In genomic region chr12:111270629-111271277, GRCm38 (mm10) we compare ENCODE assay signal across 10 mouse cellular contexts. TPM values are rescaled to one million over a fixed set of nuclear protein-coding genes. Genes with fewer than 3 reads are reported as not detected.
DNase-seq lines count a peak whose midpoint lies in the region; ATAC-seq and TF ChIP-seq lines count a peak whose summit lies in the region.
"Had no signal": no experiment of that assay in that cellular context is flagged by ENCODE, and none has a peak within 500 bp of the region (broad histone marks: within the 10 kb centered on the region; RNA-seq: fewer than 3 reads in every experiment).

TSS of gene Amn (plus strand) at chr12:111271095.

- peak within 1 kb of the TSS; percentile 16 for H3K4me2 ChIP-seq in heart, embryonic 12.5 days
- H3K4me2 ChIP-seq in neural tube, embryonic 14.5 days (ENCODE audit: low read depth, low read length) = no peak within 1 kb of the TSS
- H3K4me2 ChIP-seq in stomach, postnatal 0 days (replicated peaks; ENCODE audit: low read depth) = peak within 1 kb of the TSS; percentile 32

- H3K4me1 ChIP-seq in heart, embryonic 12.5 days (replicated peaks) = peaks cover 37% of the 10 kb centered on the region
- peaks cover 18% of the 10 kb centered on the region for H3K4me1 ChIP-seq in neural tube, embryonic 14.5 days (ENCODE audit: control insufficient read depth, insufficient read depth, low read length)
- H3K4me1 ChIP-seq in stomach, postnatal 0 days (replicated peaks; ENCODE audit: control insufficient read depth, insufficient read depth) = peaks cover 5% of the 10 kb centered on the region; the same call in 1 of the 2 replicates

- no peak within 1 kb of the TSS for H3K9ac ChIP-seq in heart, embryonic 12.5 days
- no peak within 1 kb of the TSS for H3K9ac ChIP-seq in neural tube, embryonic 14.5 days (replicated peaks; ENCODE audit: low read depth, low read length)
- H3K9ac ChIP-seq in stomach, postnatal 0 days (ENCODE audit: low read length) = no peak within 1 kb of the TSS

- no peak for TF ChIP-seq EP300 in stomach, postnatal 0 days (optimal IDR thresholded peaks at IDR 0.05)

- DNase-seq in heart, postnatal 36 days = no peak
- no peak for DNase-seq in neural tube, embryonic 10.5 days (ENCODE audit: extremely low spot score, low spot score)
- DNase-seq in kidney, postnatal 36 days = peak; percentile 88 to 91
- DNase-seq in stomach, postnatal 0 days (ENCODE audit: low spot score) = no peak
- DNase-seq in embryo, embryonic 10 days (ENCODE audit: low spot score) = no peak
- no peak for DNase-seq in right cerebral cortex, adult 2 months (ENCODE audit: low spot score in 2 of 2)
- DNase-seq: adrenal gland, adult 8-10 months; cerebellum, postnatal 25 days had no signal

- ATAC-seq in heart, embryonic 12.5 days (ENCODE audit: insufficient number of reproducible peaks, low FRiP score) = no peak
- ATAC-seq in neural tube, embryonic 14.5 days (ENCODE audit: low read depth) = no peak
- ATAC-seq in stomach, postnatal 0 days (ENCODE audit: low FRiP score, low TSS enrichment) = no peak

- H3K27me3 ChIP-seq in heart, embryonic 12.5 days (replicated peaks) = peaks cover 85% of the 10 kb centered on the region
- H3K27me3 ChIP-seq in neural tube, embryonic 14.5 days (ENCODE audit: control insufficient read depth, insufficient read depth, low read length) = peaks cover 52% of the 10 kb centered on the region
- H3K27me3 ChIP-seq in stomach, postnatal 0 days (ENCODE audit: control insufficient read depth, insufficient read depth, low read length) = peaks cover 22% of the 10 kb centered on the region

- intact Hi-C loops in heart, postnatal 36 days (cut with DNase I) = no loop called here

- 22% methylated on average over 25 of the region's 25 CpGs for WGBS in heart, embryonic 12.5 days
- WGBS in neural tube, embryonic 14.5 days = 40% methylated on average over 25 of the region's 25 CpGs
- WGBS in stomach, postnatal 0 days = 28% methylated on average over 25 of the region's 25 CpGs

- no peak within 1 kb of the TSS for H3K27ac ChIP-seq in heart, embryonic 12.5 days (ENCODE audit: poor library complexity, severe bottlenecking)
- H3K27ac ChIP-seq in neural tube, embryonic 14.5 days (ENCODE audit: low read depth, low read length) = no peak within 1 kb of the TSS
- no peak within 1 kb of the TSS for H3K27ac ChIP-seq in stomach, postnatal 0 days (replicated peaks)

- no peak for TF ChIP-seq CTCF in stomach, postnatal 0 days (IDR thresholded peaks at IDR 0.05; ENCODE audit: low read depth)

- no peaks in the 10 kb centered on the region for H3K36me3 ChIP-seq in heart, embryonic 12.5 days
- no peaks in the 10 kb centered on the region for H3K36me3 ChIP-seq in neural tube, embryonic 14.5 days (ENCODE audit: control insufficient read depth, insufficient read depth, low read length)
- no peaks in the 10 kb centered on the region for H3K36me3 ChIP-seq in stomach, postnatal 0 days (ENCODE audit: control insufficient read depth, insufficient read depth, low read length)

- H3K4me3 ChIP-seq in heart, embryonic 12.5 days = peak within 1 kb of the TSS; percentile 18
- H3K4me3 ChIP-seq in neural tube, embryonic 14.5 days (ENCODE audit: low read depth, low read length) = no peak within 1 kb of the TSS
- no peak within 1 kb of the TSS for H3K4me3 ChIP-seq in stomach, postnatal 0 days (ENCODE audit: low read depth, low read length)

- no peaks in the 10 kb centered on the region for H3K9me3 ChIP-seq in heart, embryonic 12.5 days (replicated peaks)
- H3K9me3 ChIP-seq in neural tube, embryonic 14.5 days (ENCODE audit: control insufficient read depth, low read length) = no peaks in the 10 kb centered on the region
- H3K9me3 ChIP-seq in stomach, postnatal 0 days (ENCODE audit: control insufficient read depth, low read length) = no peaks in the 10 kb centered on the region

RNA-seq across cellular contexts. Expression of gene Amn, which starts in this region (rescaled TPM):
- polyA plus RNA-seq in heart, embryonic 12.5 days (2016; fragmentation: Nextera tagmentation; extraction: Ambion mirVana) = 2.0 and 3.5 TPM in 2 replicates
- total RNA-seq in heart, postnatal 36 days (2021) = not detected
- polyA plus RNA-seq in neural tube, embryonic 14.5 days (2014; fragmentation: Nextera tagmentation; extraction: Ambion mirVana) = 15.6 and 28.1 TPM in 2 replicates
- polyA plus RNA-seq in stomach, postnatal 0 days (2015; fragmentation: Nextera tagmentation; extraction: Ambion mirVana) = 0.22 TPM in 2 replicates

Comparison
In these comparisons a context has a peak if more than half of its experiments do, and no peak if none do; other contexts are left out.
1. DNase-seq: peak in kidney, postnatal 36 days (2 of 2); none in heart, postnatal 36 days (0 of 2), neural tube, embryonic 10.5 days (single experiment), stomach, postnatal 0 days (single experiment), embryo, embryonic 10 days (single experiment) and right cerebral cortex, adult 2 months (0 of 2).